Mouse (Mus musculus) cerebellum, adult 11 months (tissue): ENCODE data around the gene Sema6c.
"Not testable (repeated sequence)": the region's sequence is repeated elsewhere in the genome, so short reads cannot be mapped to it uniquely, and the experiment has no call there.

Experiments used
- DNase-seq: peaks from one replicate; pipeline ENCODE4 v3.0.0; 2022

The Sema6c gene

DNA sequence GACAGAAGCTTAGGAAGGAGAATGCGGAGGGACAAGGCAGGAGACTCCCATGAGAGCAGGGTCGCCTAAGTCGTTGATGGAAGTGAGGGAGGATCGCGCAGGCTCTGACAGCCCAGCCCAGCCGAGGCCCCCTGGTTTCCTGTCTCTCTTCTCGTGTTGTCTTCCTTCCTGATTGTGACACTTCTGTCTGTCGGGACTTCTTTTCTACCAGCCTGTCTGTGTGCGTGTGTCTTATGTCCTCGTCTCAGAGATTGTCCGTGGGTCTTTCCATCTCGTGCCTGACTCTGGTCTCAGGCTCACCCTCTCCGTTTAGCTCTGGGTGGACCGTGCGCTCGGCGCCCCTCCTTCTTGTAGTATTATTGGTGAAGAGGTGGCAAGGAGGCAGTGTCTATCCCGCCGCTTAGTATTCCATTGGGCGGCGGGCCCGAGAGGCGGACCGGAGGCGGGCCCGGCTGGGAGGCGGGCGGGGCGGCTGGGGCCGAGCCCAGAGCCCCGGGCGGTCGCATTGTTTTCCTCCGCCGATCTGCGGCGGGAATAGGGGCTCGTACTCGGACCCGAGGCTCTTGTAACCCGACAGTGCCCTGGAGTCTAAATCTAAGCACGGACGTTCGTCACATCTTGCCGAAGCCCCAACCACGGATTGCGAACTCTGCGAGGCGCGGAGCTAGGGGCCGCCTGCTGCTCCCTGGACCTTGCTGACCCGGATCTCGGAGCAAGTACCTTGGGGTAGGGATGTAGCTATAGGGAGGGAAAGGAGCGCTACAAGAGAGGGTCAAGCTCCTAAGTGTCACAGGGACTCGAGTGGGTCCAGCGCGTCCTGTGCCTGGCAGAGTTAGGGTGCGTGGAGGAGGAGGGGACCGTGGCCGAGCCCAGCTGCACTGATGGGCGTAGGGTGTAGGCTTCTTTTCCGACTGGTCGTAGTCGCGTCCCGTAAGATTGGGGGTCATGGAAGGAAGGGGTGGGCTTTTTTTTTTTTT lies at the start of gene Sema6c:
Gene Sema6c, plus strand, starts transcription at position 471 of the 977 bp plus-strand sequence.
- peak; percentile 87 for DNase-seq

DNA sequence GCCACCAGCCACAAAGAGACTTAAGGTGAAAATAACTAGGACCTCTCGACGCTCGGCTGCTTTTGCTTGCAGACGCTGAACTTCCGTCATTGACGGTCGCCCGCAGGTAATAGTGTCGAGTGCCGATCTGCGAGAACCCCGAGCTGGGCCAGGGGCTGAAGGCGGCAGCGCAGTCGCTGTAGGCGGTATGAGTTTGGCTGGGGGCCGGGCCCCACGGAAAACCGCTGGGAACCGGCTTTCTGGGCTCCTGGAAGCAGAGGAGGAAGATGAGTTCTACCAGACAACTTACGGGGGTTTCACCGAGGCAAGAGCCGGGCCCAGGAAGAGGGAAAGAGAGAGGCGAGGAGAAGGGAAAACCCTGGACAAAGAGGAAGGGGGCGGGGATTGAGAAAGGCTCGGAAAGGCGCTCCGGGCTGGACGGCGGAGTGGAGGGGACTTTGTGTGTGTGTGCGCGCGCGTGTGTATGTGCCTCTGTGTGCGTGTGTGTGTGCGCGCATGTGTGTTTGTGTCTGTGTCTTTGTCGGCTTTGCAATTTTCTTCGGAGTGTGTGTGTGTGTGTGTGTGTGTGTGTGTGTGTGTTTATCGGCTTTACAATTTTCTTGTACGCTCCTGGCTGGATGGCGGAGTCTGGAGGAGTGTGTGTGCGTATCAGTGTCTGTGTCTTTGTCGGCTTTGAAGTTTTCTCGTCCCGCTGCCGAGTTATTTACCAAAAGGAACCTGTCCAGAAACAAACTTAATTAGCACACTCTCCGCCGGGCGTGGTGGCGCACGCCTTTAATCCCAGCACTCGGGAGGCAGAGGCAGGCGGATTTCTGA lies 49.1 kb upstream of the Sema6c start, which contains the start of gene Vps72:
Gene Vps72, plus strand, starts transcription at position 112 of the 816 bp plus-strand sequence.
- DNase-seq: peak; percentile 80

GRCm38 (mm10) chr3:95112760-95113159 lies 47.5 kb upstream of the Sema6c start:
- DNase-seq: no peak

GRCm38 (mm10) chr3:95117751-95118150 lies 42.5 kb upstream of the Sema6c start:
- DNase-seq: no peak

DNA sequence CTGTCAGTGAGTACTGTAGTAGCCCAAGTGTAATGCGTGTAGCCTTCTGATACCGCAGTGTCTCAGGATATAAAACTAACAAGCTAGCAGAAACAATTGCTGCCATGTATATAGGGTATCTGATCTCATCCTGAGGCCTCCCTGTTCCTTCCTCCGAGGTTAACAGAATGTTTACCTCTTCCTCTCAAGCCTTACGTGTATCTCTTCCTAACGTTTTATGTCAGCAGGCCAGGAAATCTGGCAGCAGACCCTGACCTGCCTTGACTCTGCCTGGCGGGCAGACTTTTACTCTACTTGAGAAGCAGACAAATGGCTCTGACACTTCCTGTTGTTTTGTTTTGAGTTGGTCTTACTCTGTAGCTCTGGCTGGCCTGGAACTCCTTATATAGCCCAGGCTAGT lies 38.7 kb upstream of the Sema6c start:
- DNase-seq: no peak

DNA sequence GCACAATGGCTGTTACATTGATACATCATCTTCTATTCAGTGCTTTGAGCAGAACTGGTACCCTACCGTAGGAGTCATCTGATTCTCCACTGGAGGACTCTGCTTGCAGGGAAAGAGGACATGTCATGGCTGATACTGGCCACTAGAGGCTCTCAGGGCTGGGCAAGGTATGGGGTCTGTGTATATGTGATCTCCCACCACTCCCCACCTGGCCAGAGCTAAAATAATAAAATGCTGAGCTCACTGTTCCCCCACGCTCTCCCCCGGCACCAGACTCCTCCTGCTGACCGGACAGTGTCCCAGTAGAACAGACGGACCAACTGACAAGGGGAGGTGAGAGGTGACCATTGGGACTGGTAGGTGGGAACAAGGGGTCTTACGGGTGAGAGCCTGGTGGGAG lies 36.0 kb upstream of the Sema6c start, which contains the start of gene Tmod4:
Gene Tmod4, plus strand, starts transcription at position 231 of the 400 bp plus-strand sequence.
- DNase-seq: no peak

DNA sequence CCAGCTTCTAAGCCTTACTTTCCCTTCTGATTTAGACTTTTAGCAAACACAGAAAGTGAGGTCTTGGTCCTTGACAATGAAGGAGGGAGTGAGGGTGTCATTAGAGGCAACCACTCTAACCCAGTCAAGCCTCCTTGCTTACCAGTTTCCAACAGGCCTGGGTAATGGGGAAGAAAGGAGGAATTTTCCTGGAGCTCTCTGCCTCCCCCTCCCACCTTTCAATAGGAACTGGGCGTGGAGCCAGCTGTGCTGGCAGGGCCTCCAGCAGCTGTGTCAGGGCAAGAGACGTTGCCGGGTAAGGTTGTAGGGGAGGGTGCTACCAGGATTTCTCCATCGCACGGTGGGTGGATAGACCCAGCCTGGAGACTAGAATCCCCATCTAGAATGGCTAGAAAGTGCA lies 35.3 kb upstream of the Sema6c start:
- no peak for DNase-seq

GRCm38 (mm10) chr3:95129226-95129651 lies 31.0 kb upstream of the Sema6c start:
- DNase-seq: peak; percentile 50

DNA sequence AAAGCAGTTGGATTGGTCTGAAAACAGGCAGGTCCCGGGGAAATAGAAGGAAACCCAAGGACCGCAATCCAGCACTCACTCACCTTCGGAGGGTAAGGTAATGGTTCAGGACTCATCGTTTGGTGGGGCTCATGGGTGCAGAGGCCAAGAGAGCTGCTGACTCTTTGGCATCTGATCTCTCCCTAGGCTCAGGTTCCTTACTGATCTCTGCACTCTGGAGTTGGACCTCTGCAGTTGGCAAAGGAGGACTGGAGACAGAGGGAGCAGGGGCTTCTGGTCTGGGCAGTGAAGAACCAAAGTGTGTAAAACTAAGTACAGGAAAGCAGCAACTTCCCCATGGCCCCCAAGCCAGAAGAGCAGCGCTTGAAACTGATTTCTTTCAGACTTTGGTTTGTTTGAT lies 30.2 kb upstream of the Sema6c start:
- DNase-seq: no peak

- DNase-seq: not testable (repeated sequence)
Measured at GRCm38 (mm10) chr3:95132389-95132788, 27.9 kb upstream of the Sema6c start.

DNA sequence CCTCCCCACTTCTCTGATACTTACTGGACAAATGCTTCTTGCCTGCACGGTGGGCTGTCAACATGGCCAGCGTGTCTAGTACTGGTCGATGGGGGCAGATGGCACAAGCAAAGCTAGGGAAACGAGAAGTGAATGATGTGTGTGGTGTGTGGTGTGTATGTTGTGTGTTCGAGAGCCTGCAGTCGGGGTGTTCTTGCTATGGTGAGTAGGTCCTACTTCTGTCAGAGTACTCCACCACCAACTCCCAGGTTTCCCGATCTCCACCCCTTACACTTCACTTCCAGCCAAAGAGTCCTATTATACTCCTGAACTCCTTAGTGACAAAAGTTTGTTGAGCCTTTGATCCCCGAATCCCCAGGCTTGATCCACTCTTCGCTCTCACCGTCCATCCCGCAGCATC lies 27.1 kb upstream of the Sema6c start:
- DNase-seq: no peak

DNA sequence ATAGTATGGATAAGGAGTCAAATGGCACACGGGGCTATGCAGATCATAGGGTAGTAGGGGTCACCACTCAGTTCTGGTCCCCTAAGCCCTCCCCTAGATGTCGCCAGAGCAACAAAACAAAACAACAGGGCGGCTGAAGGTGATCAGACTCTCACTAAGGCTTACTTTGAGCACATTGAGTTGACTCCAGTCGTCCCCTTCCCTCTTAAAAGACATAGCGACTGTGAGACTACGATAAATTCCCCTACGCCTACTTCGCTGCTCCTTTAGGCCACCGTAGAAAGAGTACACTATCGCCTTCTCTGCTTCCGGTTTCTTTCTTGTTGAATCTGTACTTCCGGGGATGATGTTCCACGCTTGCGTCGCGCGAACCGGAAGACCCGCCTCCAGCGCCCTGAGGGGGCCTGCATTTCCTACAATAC lies 26.6 kb upstream of the Sema6c start, which contains the start of the genes Scnm1 and Lysmd1:
Gene Scnm1, minus strand, starts transcription at position 332 of the 422 bp plus-strand sequence.
Gene Lysmd1, plus strand, starts transcription at position 409 of the 422 bp plus-strand sequence.
- DNase-seq: peak; percentile 88

- DNase-seq: not testable (repeated sequence)
Measured at GRCm38 (mm10) chr3:95134133-95134532, 26.1 kb upstream of the Sema6c start.

- DNase-seq: peak; percentile 55
Measured at GRCm38 (mm10) chr3:95135023-95135422, 25.2 kb upstream of the Sema6c start.

GRCm38 (mm10) chr3:95135433-95136052 lies 24.7 kb upstream of the Sema6c start:
- no peak for DNase-seq

GRCm38 (mm10) chr3:95136336-95136735 lies 23.9 kb upstream of the Sema6c start:
- no peak for DNase-seq

DNA sequence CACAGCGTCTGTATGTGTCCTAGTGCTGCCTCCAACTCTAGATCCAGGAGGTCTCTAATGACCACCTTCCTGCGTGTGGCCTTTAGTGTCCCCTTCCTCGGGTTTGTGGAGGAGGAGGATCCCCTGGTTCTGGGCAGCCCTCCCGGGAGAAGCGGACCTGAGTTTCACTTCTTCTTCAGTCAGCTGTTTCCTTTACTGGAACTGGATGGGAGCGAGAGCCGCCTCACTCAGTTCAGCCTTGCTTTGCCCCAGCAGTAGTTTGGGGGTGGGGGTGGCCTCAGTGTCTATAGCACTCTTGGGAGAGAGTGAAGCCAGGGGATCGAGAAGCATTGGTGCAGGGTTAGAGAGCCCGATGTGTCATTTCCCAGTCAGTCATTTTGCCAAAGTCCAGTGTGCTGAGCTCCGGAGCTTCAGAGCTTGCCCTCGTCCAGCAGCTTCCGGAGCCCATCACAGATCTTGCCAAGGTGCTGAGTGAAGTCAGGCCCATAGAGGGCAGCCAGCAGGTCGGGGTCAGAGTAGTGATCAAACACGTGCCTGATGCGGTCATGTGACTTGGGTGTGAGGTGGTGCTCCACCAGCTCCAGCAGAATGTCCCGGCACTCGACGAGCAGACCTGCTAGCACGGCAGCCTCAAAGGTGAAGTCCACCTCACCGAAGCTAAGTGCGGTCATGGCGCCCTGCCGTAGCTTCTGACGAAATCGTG lies 20.5 kb upstream of the Sema6c start:
- DNase-seq: no peak

GRCm38 (mm10) chr3:95140289-95140595 lies 20.0 kb upstream of the Sema6c start:
- no peak for DNase-seq

DNA sequence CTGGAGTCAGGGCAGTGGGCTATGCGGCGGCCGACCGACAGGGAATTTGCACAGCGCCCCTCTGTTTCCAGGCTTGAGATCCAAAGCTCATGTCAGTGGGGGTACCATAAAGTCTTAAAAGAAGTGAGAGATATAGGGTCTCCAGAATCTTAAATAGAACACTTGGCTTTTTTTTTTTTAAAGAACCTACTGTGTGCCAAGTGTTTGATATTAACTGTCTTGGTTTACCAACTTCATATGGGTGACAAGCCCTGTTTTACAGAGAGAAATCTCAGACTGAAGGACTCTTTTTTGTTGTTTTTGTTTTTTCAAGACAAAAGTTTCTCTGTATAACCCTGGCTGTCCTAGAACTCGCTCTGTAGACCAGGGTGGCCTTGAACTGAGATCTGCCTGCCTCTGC lies 19.5 kb upstream of the Sema6c start:
- no peak for DNase-seq

DNA sequence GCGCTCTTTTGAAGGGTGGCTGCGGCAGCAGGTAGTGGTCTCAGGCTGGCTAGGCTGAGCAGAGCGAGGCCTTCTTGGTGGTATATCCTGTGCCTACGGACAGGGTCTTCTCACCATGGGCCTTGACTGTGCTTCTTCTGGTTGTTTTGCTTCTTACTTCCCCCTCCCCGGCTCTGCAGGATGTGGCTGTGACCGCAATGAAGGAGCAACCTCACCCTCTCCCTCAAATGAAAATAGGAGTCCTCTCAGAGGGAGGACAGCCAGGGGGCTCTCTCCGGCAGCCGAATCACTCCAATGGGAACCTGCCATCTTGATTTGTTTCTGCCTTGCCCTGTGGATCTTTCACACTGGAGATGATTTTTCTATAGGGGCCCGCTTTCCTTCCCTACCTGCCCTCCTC lies 18.8 kb upstream of the Sema6c start:
- DNase-seq: no peak

DNA sequence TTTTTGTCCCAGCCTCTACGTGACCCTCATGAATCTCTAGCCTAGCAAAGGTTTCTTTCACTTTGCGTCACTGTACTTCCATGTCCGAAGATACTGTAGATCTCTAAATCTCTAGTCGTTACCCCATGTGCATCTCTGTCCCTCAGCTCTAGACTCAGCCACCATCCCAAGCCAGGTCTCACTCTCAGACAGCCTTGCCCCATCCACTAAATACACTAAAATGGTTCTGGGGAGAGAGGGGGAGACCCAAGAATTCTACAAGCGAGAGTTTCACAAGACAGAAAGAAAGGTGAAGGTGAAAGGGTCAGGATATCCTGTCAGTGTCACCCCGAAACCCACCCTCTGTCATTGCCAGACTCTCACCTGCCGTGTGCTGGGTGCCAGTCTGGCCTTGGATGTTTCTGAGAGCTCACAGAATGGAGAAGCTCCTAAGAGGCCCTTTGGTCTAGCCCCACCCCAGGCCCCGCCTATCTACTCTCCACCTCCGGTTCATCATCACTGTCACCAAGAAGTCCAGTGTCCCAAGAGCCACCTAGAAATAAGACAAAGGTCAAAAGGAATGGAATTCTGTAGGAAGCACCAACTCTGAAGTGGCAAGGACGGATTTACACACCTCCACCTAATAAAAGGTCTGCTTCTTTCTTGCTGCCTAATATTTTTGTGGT lies 18.2 kb upstream of the Sema6c start, which contains the start of gene Tnfaip8l2:
Gene Tnfaip8l2, minus strand, starts transcription at position 409 of the 665 bp plus-strand sequence.
- no peak for DNase-seq

DNA sequence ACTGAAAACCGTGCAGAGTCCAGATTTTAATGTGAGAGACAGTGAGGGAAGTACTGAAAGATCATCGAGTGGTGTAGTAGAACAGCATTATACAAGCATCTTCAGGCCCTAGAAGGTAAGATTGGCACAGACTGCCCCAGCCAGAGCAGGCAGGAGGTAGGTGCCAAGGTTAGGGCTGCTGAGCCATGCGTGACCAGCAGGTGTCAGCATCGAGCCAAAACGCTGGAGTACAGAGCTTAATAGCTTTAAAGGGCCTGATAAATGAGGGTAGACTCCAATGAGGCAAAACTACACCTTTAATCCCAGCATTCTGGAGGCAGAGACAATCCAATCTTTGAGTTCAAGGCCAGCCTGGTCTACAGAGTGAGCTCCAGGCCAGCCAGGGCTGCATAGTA lies 17.6 kb upstream of the Sema6c start:
- DNase-seq: peak; percentile 89
